Mouse (Mus musculus): ENCODE results near the gene Ap3b1.

Gene Ap3b1

DNA sequence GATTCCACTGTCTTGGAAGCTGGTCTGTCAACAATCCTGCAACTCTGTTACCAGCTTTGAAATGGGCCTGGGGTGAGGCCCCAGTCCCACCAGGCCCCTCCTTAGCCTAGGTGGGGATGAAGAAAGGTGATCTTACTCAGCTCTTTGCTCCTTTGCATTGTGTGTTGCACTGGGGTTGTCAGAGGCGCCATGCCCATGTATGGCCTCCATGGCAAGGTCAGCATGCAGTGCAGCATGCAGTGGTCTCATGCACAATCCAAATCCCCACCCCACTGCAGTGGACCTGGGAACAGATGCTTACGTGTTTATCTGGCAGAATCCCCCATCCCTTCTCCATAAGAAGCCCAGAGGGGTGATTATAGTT is 218.4 kb downstream of the Ap3b1 start:
- DNase-seq (ENCODE audit: low spot score in 2 of 2), result no peak

- DNase-seq (ENCODE audit: low spot score in 2 of 2), result no peak
Measured at GRCm38 (mm10) chr13:94595289-94595688, 236.5 kb downstream of the Ap3b1 start.

GRCm38 (mm10) chr13:94595701-94596361 is 237.1 kb downstream of the Ap3b1 start:
- DNase-seq (ENCODE audit: low spot score in 2 of 2), result no peak

DNA sequence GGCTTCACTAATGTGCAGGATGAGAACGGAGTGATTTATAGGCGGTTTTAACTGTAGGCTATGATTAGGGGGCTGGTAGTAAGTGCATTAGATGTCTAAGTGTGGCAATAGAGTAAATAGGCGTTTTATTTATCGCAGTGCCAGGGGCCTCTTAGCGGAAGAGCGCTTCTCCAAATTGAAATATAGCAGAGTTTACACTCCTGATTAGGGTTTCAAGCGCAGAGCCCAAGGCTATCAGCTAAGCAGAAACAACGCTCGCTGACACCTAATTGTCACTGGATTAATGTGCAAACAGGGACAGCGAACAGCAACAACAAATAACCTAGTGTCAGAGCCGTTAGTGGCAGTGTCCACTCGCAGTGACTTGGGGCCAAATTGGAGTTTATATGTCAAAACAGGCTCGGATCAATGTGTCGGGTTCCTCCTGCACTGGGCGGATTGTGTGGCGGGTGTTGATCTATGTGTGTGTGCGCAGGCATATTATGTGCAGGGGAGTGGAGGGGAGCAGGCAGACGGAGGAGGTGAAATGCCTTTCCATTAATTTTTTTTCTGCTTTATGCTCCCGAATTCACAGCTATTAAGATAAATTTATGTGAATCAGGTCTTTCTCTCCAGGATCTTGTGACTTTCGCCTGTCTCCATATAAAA is 237.8 kb downstream of the Ap3b1 start:
- DNase-seq (ENCODE audit: low spot score in 2 of 2), result no peak

DNA sequence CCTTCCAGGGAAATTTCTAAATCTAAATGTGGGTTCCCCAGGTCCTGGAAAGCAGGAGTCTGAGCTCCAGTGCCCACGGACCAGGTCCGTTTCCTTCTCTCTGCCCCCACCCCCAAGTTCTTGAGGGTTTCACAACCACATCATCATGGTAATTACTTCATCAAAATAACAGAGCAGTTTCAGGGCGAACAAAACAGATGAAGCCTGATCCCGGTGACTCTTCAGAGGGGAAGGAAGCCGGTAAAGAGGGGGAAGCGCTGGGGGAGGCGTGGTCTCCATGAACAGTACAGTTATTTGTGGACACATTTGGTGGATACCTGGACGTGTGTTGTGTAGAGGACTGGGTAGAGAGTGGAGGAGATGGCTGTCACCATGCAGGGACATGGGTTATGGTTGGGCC is 241.0 kb downstream of the Ap3b1 start:
- no peak for DNase-seq (ENCODE audit: low spot score in 2 of 2)

GRCm38 (mm10) chr13:94607035-94607860 is 248.5 kb downstream of the Ap3b1 start:
- no peak for DNase-seq (ENCODE audit: low spot score in 2 of 2)

GRCm38 (mm10) chr13:94607861-94608223 is 249.1 kb downstream of the Ap3b1 start:
- DNase-seq (ENCODE audit: low spot score in 2 of 2), result no peak

DNA sequence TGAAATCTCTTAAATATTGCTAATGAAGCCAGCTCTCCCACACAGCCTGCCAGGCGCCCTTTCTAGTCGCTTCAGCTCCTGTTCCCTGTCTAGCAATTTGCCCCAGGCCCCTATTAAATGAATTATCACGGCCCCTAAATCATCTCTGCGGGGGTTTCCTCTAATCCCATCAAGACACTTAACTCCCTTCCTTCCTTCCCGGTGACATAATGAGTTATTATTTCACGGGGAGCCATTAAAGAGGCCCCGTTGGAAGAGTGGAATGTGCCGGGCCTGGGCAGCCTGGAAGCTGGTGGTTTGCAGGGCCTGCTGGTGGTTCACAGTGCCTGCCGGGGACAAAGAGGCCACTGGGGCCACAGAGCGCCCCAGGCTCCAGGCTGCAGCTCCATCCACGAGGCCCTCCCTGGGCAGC is 249.7 kb downstream of the Ap3b1 start:
- no peak for DNase-seq (ENCODE audit: low spot score in 2 of 2)

DNA sequence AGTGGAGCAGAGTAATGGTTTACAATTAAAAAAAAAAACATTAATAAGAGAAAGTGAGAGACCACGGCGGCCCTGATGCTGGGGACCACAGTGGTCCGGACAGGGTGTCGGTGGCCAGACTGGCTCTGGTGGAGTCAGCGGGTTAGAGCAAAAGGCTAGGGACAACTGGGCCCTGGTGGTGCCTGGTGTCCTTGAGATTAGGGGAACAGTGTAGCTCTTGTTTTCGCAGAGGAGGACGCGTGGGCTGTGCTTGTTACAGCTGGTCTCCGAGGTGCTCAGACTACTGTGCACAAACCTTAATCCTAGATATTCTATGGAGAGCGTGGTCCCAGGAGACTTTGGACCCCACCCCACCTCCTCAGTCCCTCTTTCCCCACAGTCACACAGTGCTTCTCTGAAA is 250.2 kb downstream of the Ap3b1 start:
- no peak for DNase-seq (ENCODE audit: low spot score in 2 of 2)

Measured in natural killer cell, adult 2 months (primary cell).